Mouse (Mus musculus): ENCODE measurements around the gene Kif13a.

Gene Kif13a

GRCm38 (mm10) chr13:46925671-46926070, 4.0 kb downstream of the Kif13a start:
- DNase-seq (ENCODE audit: low read depth, low spot score): no peak

- no peak for DNase-seq (ENCODE audit: low read depth, low spot score)
These were observed 8.1 kb downstream of the Kif13a start for GRCm38 (mm10) chr13:46921559-46921958.

GRCm38 (mm10) chr13:46919797-46920196, 9.9 kb downstream of the Kif13a start:
- DNase-seq (ENCODE audit: low read depth, low spot score): no peak

GRCm38 (mm10) chr13:46918509-46918908, 11.2 kb downstream of the Kif13a start:
- no peak for DNase-seq (ENCODE audit: low read depth, low spot score)

GRCm38 (mm10) chr13:46911960-46912359, 17.7 kb downstream of the Kif13a start:
- DNase-seq (ENCODE audit: low read depth, low spot score): no peak

GRCm38 (mm10) chr13:46911018-46911419, 18.6 kb downstream of the Kif13a start:
- no peak for DNase-seq (ENCODE audit: low read depth, low spot score)

GRCm38 (mm10) chr13:46909946-46910345, 19.7 kb downstream of the Kif13a start:
- no peak for DNase-seq (ENCODE audit: low read depth, low spot score)

- DNase-seq (ENCODE audit: low read depth, low spot score): no peak
These were observed 20.6 kb downstream of the Kif13a start for GRCm38 (mm10) chr13:46909005-46909565.

- DNase-seq (ENCODE audit: low read depth, low spot score): no peak
These were observed 21.3 kb downstream of the Kif13a start for GRCm38 (mm10) chr13:46908387-46908786.

- DNase-seq (ENCODE audit: low read depth, low spot score): no peak
These were observed 21.8 kb downstream of the Kif13a start for GRCm38 (mm10) chr13:46907861-46908260.

- DNase-seq (ENCODE audit: low read depth, low spot score): no peak
These were observed 22.6 kb downstream of the Kif13a start for GRCm38 (mm10) chr13:46907115-46907514.

- DNase-seq (ENCODE audit: low read depth, low spot score): no peak
These were observed 23.7 kb downstream of the Kif13a start for GRCm38 (mm10) chr13:46905971-46906370.

- no peak for DNase-seq (ENCODE audit: low read depth, low spot score)
These were observed 24.6 kb downstream of the Kif13a start for GRCm38 (mm10) chr13:46904982-46905621.

GRCm38 (mm10) chr13:46902568-46903255, 27.0 kb downstream of the Kif13a start:
- DNase-seq (ENCODE audit: low read depth, low spot score): no peak

- DNase-seq (ENCODE audit: low read depth, low spot score): no peak
These were observed 28.7 kb downstream of the Kif13a start for GRCm38 (mm10) chr13:46900870-46901555.

GRCm38 (mm10) chr13:46898837-46899236, 30.8 kb downstream of the Kif13a start:
- DNase-seq (ENCODE audit: low read depth, low spot score): no peak

GRCm38 (mm10) chr13:46898411-46898810, 31.3 kb downstream of the Kif13a start:
- no peak for DNase-seq (ENCODE audit: low read depth, low spot score)

- no peak for DNase-seq (ENCODE audit: low read depth, low spot score)
These were observed 37.3 kb downstream of the Kif13a start for GRCm38 (mm10) chr13:46892380-46892779.

GRCm38 (mm10) chr13:46888150-46888683, 41.5 kb downstream of the Kif13a start:
- no peak for DNase-seq (ENCODE audit: low read depth, low spot score)

GRCm38 (mm10) chr13:46886497-46887261, 43.0 kb downstream of the Kif13a start:
- DNase-seq (ENCODE audit: low read depth, low spot score): no peak

- no peak for DNase-seq (ENCODE audit: low read depth, low spot score)
These were observed 44.0 kb downstream of the Kif13a start for GRCm38 (mm10) chr13:46885759-46886060.
